Mouse (Mus musculus) cerebellum, postnatal 25 days (tissue): ENCODE measurements around the gene Gm13420.
"Not testable (repeated sequence)": the region's sequence is repeated elsewhere in the genome, so short reads cannot be mapped to it uniquely, and the experiment has no call there.

Experiments
- DNase-seq, 2 experiments: peaks; one replicate each; pipeline ENCODE4 v3.0.0; 2021; ENCODE audit warnings: mixed read lengths in 2 of 2

Gene Gm13420

DNA sequence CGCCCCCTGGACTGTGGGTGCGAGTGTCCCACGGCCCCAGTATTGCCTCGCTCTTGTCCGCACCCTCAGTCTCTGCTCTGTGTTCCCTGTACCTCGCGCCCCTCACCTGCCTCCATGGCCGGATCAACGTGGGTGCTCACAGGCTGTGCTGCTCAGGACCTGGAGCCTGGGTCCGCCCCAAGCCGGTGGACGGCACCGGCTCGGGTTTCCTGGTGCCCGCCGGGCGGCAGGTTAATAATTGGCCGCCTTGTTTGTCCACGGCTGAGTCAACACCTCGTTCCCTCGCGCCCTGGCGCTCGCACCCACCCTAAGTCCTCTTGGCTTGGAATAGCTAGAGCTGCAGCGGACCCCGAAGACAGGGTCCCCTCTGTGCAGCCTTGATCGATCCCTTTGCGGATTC, at the start of gene Gm13420:
TSS of gene Gm13420 (minus strand) at position 189 of the 400 bp plus-strand sequence.
- DNase-seq = peak in 1 of 2 experiments; percentile 7

GRCm38 (mm10) chr2:29792772-29793487, 41.4 kb upstream of the Gm13420 start:
- no peak for DNase-seq

DNA sequence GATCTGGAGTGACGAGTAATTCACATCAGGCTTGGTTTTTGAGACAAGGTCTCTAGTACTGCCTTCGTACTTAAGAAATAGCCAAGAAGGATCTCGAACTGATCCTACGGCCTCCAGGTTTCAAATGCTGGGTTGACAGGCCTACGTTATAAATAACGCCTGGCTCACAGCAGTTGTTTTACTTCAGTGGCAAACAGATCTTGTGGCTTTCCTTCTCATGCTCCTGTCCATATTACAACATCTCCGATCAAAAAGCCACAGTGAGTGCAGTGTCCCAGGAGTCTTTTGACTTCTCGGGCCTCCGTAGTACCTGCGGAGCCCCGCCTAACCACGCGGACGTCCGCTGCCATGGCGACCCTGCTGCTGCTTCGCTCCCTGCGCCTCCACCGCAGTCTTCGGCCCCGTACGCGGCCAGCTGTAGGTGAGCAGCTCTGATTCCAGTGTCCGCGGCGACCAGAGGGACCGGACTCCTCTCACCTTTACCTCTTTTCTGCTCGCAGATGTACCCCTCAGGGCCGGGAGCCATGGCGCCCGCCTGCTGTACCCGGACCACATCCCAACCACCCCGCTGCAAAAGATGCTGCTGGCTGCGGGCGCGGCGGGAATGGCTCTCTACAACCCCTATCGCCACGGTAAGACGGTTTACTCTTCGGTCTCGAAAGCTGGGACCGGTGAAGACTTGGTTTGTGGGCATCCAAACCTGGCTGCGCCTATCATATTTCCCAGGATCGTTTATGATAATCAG, 36.6 kb upstream of the Gm13420 start, which contains the start of gene Trub2:
TSS of gene Trub2 (minus strand) at position 566 of the 745 bp plus-strand sequence.
- DNase-seq = peak; percentile 92

DNA sequence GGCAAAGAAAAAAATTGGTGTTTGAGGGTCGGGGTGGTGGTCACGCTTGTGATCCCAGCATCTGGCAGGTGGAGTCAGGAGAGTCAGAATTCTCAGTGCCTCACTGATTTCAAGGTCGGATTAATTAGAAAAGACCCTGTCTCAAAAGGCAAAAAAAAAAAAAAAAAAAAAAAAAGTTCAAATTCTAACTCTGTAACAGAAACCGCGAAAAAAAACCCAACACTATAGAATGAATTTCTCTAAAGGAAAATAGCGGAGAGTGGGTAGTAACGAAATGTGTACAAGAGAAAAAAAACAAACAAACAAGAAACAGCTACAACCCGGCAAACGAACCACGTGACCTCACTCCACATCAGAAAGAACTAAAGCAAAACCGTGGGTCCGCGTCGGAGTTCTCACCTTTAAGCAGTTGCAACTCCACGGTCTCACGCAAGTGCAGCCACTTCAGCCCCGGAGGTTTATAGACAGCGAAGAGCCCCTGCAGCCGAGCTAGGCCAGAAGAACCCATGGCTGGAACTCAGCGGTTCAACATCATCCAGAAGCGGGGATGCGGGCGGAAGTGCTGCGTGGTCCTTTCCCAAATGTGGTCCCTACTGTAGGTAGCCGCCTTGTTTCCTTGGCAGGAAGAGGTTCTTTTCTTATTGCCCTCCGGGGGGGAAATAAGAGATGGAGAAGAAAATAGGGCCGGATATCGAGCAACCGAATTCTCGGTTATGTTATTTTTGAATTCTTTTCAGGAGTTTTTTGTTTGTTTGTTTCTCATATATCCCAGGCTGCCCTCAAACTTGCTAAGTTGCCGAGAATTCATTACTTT, 35.8 kb upstream of the Gm13420 start, which contains the start of gene Coq4:
TSS of gene Coq4 (plus strand) at position 390 of the 814 bp plus-strand sequence.
- DNase-seq = peak; percentile 89 to 92

DNA sequence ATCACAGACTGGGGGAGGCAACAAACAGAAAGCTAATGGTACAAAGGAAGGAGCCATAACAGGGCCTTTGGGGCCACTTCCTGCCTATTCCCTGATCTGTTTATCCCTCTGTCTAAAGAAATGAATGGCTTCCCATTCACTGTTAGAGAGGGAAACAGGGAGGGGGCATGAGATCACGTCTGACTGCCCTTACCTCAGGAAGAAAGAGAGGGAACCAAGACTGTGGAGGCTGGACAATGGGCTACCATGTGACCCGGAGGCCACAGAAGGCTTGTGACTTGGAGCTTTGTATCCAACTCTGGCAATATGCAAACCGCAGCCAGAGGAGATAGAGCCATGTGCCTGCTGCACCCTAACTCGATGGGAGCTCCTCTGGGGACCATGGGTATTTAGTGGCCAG, 32.8 kb upstream of the Gm13420 start:
- DNase-seq = no peak

DNA sequence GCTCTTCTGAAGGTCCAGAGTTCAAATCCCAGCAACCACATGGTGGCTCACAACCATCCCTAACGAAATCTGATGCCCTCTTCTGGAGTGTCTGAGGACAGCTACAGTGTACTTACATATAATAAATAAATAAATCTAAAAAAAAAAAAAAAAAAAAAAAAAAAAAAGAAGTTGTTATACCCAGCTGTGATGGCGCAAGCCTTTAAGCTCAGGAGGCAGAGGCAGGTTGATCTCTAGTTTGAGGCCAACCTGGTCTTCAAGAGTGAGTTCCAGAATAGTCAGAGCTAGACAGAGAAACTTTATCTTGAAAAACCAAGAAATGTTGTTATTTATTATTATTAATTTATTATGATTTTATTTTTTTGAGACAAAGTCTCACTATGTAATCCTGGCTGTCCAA, 29.8 kb upstream of the Gm13420 start:
- DNase-seq = not testable (repeated sequence)

GRCm38 (mm10) chr2:29773323-29773722, 21.8 kb upstream of the Gm13420 start:
- no peak for DNase-seq

DNA sequence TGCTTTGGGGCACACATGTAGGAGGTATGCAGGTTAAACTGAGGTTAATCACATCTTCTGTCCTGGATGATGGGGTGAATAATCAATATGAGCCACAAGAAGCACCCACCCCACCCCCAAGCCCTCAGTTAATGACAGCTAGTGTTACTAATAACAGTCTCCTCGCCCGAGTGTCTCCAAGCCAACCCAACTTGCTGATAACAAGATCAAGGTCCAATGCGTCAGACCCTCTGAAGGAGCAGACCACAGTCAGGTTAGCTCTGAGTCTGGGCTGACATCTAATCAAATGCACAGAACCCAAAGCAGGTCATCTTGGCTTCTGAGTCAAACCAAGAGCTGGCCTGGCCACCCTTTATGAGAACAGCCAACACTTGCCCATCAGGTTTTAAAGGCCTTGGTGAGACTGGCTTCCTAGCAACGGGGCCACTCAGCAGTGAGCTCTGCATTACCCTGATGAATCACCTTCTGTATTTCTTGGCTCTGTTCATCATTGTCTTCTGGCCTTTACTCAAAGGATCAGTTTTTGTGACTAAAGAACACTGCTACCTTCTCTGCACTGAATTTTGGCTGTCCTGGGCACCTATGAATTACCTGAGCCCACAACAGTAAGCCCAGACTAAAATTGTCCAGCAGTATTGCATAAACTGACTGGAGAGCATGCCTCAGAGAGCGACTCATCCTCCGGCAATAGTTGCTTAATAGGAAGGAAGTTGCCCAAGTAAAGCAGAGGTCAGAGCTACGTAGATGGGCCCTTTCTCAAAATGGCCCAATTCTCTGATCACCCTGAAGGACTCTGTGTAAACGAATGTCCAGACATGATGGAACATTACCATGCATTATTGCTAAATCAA, 20.4 kb upstream of the Gm13420 start:
- no peak for DNase-seq

DNA sequence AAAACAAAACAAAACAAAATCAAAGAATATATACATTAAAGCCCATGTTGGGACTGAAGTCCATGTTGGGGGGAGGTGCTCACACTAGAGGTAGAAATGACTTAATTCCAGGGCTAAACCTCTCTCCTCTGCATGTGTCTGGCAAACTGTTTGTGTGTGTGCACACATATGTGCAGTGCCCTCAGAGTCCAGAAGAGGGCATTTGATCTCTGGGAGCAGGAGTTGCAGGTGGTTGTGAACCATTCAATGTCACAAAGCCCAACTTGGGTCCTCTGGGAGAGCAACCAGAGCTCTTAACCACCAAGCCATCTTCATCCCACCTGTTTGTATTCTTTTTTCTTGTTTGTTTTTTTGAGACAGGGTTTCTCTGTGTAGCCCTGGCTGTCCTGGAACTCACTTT, 18.7 kb upstream of the Gm13420 start:
- no peak for DNase-seq

GRCm38 (mm10) chr2:29768901-29769300, 17.4 kb upstream of the Gm13420 start:
- no peak for DNase-seq

DNA sequence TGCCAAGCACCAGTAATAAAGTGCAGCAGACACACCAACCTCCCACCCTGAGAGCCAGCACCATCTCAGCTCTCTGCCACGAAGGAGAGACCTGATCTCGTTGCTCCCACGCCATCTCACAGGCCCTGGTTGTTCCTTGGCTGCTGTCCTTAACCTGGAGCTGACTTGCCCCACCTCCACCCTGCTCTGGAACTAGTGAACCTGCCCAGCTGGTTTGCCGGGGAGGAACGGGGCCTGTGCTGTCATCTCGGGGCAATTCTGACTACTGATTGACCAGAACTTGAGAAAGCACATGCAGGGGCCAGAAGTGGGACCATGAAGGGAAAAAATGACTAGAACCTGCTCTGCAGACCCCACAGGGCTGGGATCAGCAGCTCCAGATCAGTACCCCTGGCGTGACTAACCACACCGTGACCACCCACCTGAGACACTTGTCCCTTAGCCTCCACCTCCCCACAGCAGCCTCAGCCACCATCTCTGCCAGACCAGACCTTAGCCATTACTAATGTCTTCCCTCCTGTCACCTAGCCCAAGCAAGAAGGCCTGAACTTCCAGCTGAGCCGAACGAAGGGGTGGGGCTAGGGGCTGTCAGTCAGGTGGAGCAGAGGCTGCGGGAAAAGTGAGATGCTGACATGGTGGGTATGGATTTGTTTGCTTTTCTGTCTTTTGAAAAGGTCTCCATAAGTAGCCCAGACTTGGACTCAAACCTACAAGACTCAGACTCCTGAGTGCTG, 16.7 kb upstream of the Gm13420 start:
- no peak for DNase-seq

DNA sequence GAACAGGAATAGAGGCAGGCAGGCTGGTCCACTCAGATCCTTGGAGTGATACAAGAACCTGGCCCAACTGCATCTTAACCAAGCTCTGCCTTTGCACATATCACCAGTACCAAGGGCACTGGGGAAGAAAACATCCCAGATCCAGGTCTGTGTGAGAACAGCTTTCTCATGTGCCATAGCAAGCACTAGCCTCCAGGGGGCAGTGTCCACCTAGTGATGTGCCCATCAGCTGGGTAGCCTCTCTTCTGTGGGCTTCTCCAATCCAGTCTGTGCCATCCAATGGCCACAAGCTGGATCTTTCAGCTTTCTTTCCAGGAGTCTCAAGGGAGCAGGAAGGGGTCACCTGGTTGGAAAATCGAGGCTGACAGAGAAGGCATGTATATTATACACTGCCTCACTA, 13.3 kb upstream of the Gm13420 start:
- DNase-seq = peak; percentile 76 to 86

DNA sequence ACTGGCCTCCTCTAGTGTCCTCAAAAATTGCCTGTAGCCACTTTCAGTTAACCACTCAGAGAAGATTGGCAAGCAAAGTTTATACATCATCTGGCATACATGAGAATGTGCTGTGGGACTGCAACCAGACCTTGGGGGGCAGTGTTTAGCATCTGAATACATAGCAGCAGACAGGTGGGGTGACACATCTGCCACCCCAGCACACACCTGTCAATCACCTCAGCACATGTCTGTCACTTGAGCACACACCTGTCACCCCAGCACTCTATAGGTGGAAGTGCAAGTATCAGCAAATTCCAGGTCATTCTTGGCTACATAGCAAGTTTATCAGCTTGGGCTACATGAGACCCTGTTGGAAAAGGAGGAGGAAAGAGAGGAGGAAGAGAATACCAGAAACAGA, 4.2 kb upstream of the Gm13420 start:
- no peak for DNase-seq

- DNase-seq = no peak
Measured at GRCm38 (mm10) chr2:29752397-29752796, 912 bp upstream of the Gm13420 start.

- DNase-seq = no peak
Measured at GRCm38 (mm10) chr2:29748499-29748898, 3.0 kb downstream of the Gm13420 start.

DNA sequence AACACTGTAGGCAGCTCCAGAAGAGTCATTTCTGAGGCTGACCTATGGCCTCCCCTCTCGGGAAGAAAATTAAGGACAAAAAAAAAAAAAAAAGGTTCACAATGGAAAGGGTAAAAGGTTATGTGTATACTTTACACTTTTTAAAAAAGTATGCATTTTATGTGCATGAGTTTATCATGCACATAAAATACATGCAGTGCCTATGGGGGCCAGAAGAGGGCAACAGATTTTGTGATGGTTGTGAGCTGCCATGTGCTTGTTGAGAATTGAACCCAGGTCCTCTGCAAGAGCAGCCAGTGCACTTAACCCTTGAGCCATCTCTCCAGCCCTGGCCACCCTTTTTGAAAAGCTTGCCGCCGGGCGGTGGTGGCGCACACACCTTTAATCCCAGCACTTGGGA, 3.6 kb downstream of the Gm13420 start:
- peak in 1 of 2 experiments; percentile 70 for DNase-seq

GRCm38 (mm10) chr2:29747188-29747782, 4.2 kb downstream of the Gm13420 start:
- DNase-seq = peak; percentile 44 to 56

GRCm38 (mm10) chr2:29744256-29744655, 7.2 kb downstream of the Gm13420 start:
- no peak for DNase-seq

GRCm38 (mm10) chr2:29741207-29741606, 10.3 kb downstream of the Gm13420 start:
- no peak for DNase-seq

- no peak for DNase-seq
Measured at GRCm38 (mm10) chr2:29739368-29739767, 12.1 kb downstream of the Gm13420 start.

GRCm38 (mm10) chr2:29738799-29739198, 12.7 kb downstream of the Gm13420 start:
- DNase-seq = no peak
